Mouse (Mus musculus) gastrocnemius, adult 2 months (tissue): ENCODE measurements around the gene Abca1. TPM values are rescaled to one million over a fixed set of nuclear protein-coding genes. Genes with fewer than 3 reads are reported as not detected.

Source experiments
- DNase-seq: peaks from one replicate; pipeline ENCODE4 v3.0.0; 2022
- H3K27ac ChIP-seq: fragments of 200-600 bp; 2 replicates; pipeline ENCODE4 v1.8.1; 2022; ENCODE audit warnings: mild to moderate bottlenecking
- H3K4me3 ChIP-seq: fragments of 200-600 bp; 2 replicates; pipeline ENCODE4 v1.8.1; 2022; ENCODE audit warnings: mild to moderate bottlenecking, moderate library complexity
- CTCF ChIP-seq: fragments of 200-600 bp; IDR thresholded peaks from 2 replicates; pipeline ENCODE4 v1.8.1; 2022; ENCODE audit warnings: antibody characterized with exemption, mild to moderate bottlenecking, moderate library complexity
- intact Hi-C: fragments of 180-260 bp; cut with DNase I; formaldehyde crosslinking; loops from one replicate; pipeline ENCODE4 v1.15.1; 2025
- total RNA-seq, 2 experiments: library from RNA; stranded (reverse); gene quantifications; 2 replicates each; pipeline ENCODE4 v1.2.3; 2021

The Abca1 gene
- total RNA-seq, 2 experiments from 2014 or later: 5.9 to 8.6 TPM

DNA sequence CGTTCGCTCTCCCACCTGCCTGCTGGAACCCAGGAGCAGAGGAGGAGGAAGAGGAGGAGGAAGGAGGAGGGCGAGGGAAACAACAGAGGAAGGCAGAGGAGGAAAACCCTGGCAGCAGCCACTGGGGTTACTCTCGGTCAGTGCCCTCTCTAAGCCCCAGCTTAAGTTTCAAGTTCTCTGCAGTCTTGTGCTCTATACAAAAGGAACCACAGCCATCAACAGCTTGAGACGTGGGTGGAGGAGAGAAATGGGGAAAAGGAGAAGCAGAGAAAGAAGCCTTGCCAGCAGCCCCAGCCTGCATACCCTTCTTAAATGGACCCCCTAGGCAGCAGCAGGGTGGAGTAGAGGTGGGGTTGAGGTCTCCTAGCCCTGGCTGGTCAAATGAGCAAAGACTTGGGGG lies 43.8 kb downstream of the Abca1 start:
- Histone ChIP-seq H3K27ac (peak overlapping the region; percentile 74), H3K4me3 (peak overlapping the region; percentile 33)
- TF ChIP-seq CTCF: no peak
- intact Hi-C loops: loop anchor here (2.0 to 10.0 kb wide), 5 partner anchors 43 to 476 kb away; partner anchors contain the start of genes Abca1 and Slc44a1
- DNase-seq: peak; percentile 68

- DNase-seq: peak; percentile 52
- peak overlapping the region; percentile 78 for H3K27ac ChIP-seq
- no peak for TF ChIP-seq CTCF
- peak overlapping the region; percentile 4; the same call in 1 of the 2 replicates for H3K4me3 ChIP-seq
- intact Hi-C loops: loop anchor here (5.0 to 10.0 kb wide), 3 partner anchors 147 to 477 kb away; partner anchors contain the start of gene Slc44a1
Measured at GRCm38 (mm10) chr4:53115410-53115809, 44.3 kb downstream of the Abca1 start.

GRCm38 (mm10) chr4:53111919-53112355 lies 47.8 kb downstream of the Abca1 start:
- peak; percentile 33 for DNase-seq
- Histone ChIP-seq H3K4me3 (no peak overlapping the region), H3K27ac (peak overlapping the region; percentile 66)
- intact Hi-C loops: loop anchor here (2.0 to 10.0 kb wide), 2 partner anchors 243 to 333 kb away; partner anchors contain the start of gene Slc44a1
- no peak for TF ChIP-seq CTCF

DNA sequence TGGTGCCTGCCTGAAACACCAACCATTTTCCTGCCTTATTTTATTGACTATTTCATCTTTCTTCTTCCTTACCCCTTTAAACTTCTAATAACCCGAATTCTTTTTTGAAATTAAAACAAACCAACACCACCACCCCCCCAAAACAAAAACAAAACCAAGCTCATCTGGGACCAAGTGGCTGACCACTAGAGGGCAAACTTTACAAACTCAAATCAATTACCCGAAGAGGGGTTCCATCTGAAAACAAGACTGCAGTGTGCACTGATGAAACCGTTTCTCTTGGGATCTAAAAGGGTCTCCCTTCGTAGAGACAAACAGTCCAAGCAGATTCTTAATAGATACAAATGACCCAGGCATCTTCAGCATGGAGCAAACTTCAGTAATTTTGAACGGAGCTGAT lies 49.3 kb downstream of the Abca1 start:
- peak; percentile 11 for DNase-seq
- intact Hi-C loops: loop anchor here (2.0 to 10.0 kb wide), 2 partner anchors 244 to 334 kb away; partner anchors contain the start of gene Slc44a1
- Histone ChIP-seq H3K4me3 (no peak overlapping the region), H3K27ac (peak overlapping the region; percentile 78)
- TF ChIP-seq CTCF: peak; percentile 72

- intact Hi-C loops: no loop called here
- no peak overlapping the region for H3K4me3 ChIP-seq
- TF ChIP-seq CTCF: no peak
- H3K27ac ChIP-seq: peak overlapping the region; percentile 78
- peak; percentile 42 for DNase-seq
Measured at GRCm38 (mm10) chr4:53109381-53109928, 50.2 kb downstream of the Abca1 start.

GRCm38 (mm10) chr4:53108194-53108593 lies 51.5 kb downstream of the Abca1 start:
- TF ChIP-seq CTCF: no peak
- DNase-seq: peak; percentile 68
- peak overlapping the region; percentile 78 for H3K27ac ChIP-seq
- no peak overlapping the region for H3K4me3 ChIP-seq
- intact Hi-C loops: no loop called here

DNA sequence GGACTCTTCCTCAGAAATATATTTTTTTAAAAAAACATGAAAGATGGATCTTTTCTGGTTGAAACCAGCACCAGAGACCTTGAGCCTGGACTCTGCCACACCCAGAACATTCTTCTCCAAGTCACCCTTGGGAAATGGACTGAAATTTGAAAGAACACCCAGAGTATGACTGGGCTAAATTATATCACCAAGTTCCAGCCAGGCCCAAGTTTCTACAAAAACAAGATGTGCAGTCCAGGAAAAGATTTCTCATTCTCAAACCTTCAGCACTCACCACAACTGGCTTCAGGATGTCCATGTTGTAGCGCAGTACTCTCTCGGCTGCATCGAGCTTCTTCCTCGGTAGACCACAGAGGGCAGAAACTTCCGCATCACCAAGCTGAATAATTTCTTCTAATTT lies 53.0 kb downstream of the Abca1 start:
- intact Hi-C loops: no loop called here
- TF ChIP-seq CTCF: no peak
- H3K4me3 ChIP-seq: no peak overlapping the region
- peak; percentile 29 for DNase-seq
- peak overlapping the region; percentile 78 for H3K27ac ChIP-seq

DNA sequence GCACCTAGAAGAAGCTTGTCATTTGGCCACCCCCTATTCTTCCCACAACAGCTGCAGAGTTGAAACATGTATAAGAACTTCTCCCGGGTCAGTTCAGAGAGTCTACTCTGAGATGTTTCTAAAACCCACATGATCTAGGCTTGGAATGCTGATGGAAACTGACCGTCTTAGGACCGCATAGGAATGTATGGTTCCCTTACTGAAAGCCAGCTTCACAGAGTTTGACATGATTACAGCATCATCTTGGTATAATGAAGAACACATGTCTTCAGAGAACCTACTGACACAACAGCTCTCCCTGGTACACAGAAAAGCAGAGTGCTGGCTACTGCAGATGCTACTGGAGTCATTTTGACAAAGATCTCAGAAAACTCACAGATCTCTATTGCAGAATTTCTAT lies 53.6 kb downstream of the Abca1 start:
- Histone ChIP-seq H3K4me3 (no peak overlapping the region), H3K27ac (peak overlapping the region; percentile 78)
- DNase-seq: peak; percentile 5
- intact Hi-C loops: no loop called here
- TF ChIP-seq CTCF: no peak

GRCm38 (mm10) chr4:53104634-53105033 lies 55.1 kb downstream of the Abca1 start:
- Histone ChIP-seq H3K27ac (peak overlapping the region; percentile 54), H3K4me3 (no peak overlapping the region)
- intact Hi-C loops: no loop called here
- TF ChIP-seq CTCF: no peak
- peak; percentile 40 for DNase-seq

- H3K4me3 ChIP-seq: no peak overlapping the region
- no peak overlapping the region for H3K27ac ChIP-seq
- no peak for TF ChIP-seq CTCF
- intact Hi-C loops: no loop called here
- no peak for DNase-seq
Measured at GRCm38 (mm10) chr4:53102529-53102928, 57.2 kb downstream of the Abca1 start.

GRCm38 (mm10) chr4:53101306-53101705 lies 58.4 kb downstream of the Abca1 start:
- no peak for DNase-seq
- no peak for TF ChIP-seq CTCF
- peak overlapping the region; percentile 50 for H3K27ac ChIP-seq
- intact Hi-C loops: no loop called here
- no peak overlapping the region for H3K4me3 ChIP-seq

- Histone ChIP-seq H3K4me3 (no peak overlapping the region), H3K27ac (peak overlapping the region; percentile 52)
- no peak for TF ChIP-seq CTCF
- no peak for DNase-seq
- intact Hi-C loops: no loop called here
Measured at GRCm38 (mm10) chr4:53100492-53100891, 59.2 kb downstream of the Abca1 start.

DNA sequence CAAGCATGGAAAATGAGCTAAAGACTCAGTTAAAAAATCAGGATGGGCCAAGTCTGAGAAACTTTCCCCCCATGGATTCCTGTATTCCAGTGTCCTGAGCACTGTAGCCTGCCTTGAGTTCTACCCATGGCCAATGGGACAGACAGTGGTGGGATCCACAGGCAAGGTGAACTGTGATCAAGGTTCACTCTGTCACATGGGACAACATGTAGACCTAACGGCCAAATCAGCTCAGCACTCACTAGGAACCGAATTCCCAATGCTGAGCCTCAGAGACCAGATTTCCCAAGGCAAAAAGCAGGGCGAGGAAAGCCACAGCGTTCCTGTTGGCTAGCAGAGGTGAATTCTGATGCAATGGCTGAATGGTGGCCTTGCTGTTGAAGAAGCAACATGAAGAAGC lies 64.8 kb downstream of the Abca1 start:
- H3K4me3 ChIP-seq: no peak overlapping the region
- TF ChIP-seq CTCF: no peak
- DNase-seq: no peak
- intact Hi-C loops: no loop called here
- peak overlapping the region; percentile 10; the same call in 1 of the 2 replicates for H3K27ac ChIP-seq

DNA sequence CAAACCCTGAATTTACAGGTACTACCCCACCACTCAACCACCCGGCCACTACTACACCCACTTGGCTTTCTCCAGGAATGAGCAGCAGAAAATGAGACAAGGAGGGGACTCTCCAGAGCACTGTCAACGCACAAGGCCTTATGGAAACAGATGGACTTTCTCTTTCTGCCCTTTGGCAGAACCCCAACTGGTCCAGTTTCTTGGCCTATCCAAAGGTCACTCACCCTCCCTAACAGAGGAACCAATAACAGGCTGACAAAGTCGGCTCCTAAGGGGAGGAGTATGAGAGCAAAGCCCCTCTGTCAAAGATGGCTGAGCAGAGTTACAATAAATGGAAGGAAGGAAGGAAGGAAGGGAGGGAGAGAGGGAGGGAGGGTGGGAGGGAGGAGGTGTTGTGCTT lies 65.4 kb downstream of the Abca1 start:
- no peak for DNase-seq
- intact Hi-C loops: no loop called here
- H3K27ac ChIP-seq: no peak overlapping the region
- TF ChIP-seq CTCF: no peak
- H3K4me3 ChIP-seq: no peak overlapping the region
